Comparison of ENCODE assay signal across 9 mouse cellular contexts in genomic region chr14:17967117-17967726, GRCm38 (mm10).
DNase-seq lines count a peak whose midpoint lies in the region; ATAC-seq and TF ChIP-seq lines count a peak whose summit lies in the region.
"Had no signal": no experiment of that assay in that cellular context is flagged by ENCODE, and none has a peak within 500 bp of the region (broad histone marks: within the 10 kb centered on the region; RNA-seq: fewer than 3 reads in every experiment).

No protein-coding gene starts in this region.

- DNase-seq in B cell, adult 2 months, result peak; percentile 18 to 27
- peak; percentile 34 to 59 for DNase-seq in cerebellum, postnatal 4 days (ENCODE audit: low spot score in 2 of 2)
- peak; percentile 9 for DNase-seq in gastrocnemius, postnatal 25 days
- DNase-seq in kidney, adult 8-10 months, result peak; percentile 31 to 63
- DNase-seq in liver, embryonic 14.5 days (ENCODE audit: low read depth in 3 of 3, low spot score in 3 of 3), result no peak
- DNase-seq in thymus, postnatal 4 days, result peak; percentile 69

- H3K9me3 ChIP-seq in liver, embryonic 14.5 days (ENCODE audit: control insufficient read depth, low read length), result no peaks in the 10 kb centered on the region
- no peaks in the 10 kb centered on the region for H3K9me3 ChIP-seq in neural tube, embryonic 15.5 days (replicated peaks)

- no peaks in the 10 kb centered on the region for H3K4me1 ChIP-seq in liver, embryonic 14.5 days (replicated peaks; ENCODE audit: control insufficient read depth in 2 of 2, insufficient read depth in 2 of 2, low read length in 1 of 2)
- H3K4me1 ChIP-seq in neural tube, embryonic 15.5 days, result no peaks in the 10 kb centered on the region

- H3K4me2 ChIP-seq in liver, embryonic 14.5 days (ENCODE audit: low read depth), result no peak overlapping the region
- H3K4me2 ChIP-seq in neural tube, embryonic 15.5 days, result no peak overlapping the region

- ATAC-seq in activated CD4-positive, CD25-positive, alpha-beta regulatory T cell, adult 4 months, result peak; percentile 83
- no peak for ATAC-seq in liver, embryonic 14.5 days (ENCODE audit: insufficient read depth)
- ATAC-seq in neural tube, embryonic 15.5 days (ENCODE audit: low FRiP score), result peak; percentile 89

- peak; percentile 74 for TF ChIP-seq CTCF in liver, embryonic 14.5 days (IDR thresholded peaks at IDR 0.05; ENCODE audit: low read depth)

- no peaks in the 10 kb centered on the region for H3K27me3 ChIP-seq in liver, embryonic 14.5 days (ENCODE audit: control insufficient read depth, insufficient read depth, low read length)
- no peaks in the 10 kb centered on the region for H3K27me3 ChIP-seq in neural tube, embryonic 15.5 days (replicated peaks)

- no peak overlapping the region for H3K27ac ChIP-seq in liver, embryonic 14.5 days
- no peak overlapping the region for H3K27ac ChIP-seq in neural tube, embryonic 15.5 days (replicated peaks)

- no peak overlapping the region for H3K9ac ChIP-seq in liver, embryonic 14.5 days (replicated peaks)
- H3K9ac ChIP-seq in neural tube, embryonic 15.5 days (replicated peaks), result no peak overlapping the region

- 18% methylated on average over 5 of the region's 5 CpGs for WGBS in liver, embryonic 14.5 days (ENCODE audit: insufficient replicate concordance)
- 33% methylated on average over 5 of the region's 5 CpGs for WGBS in neural tube, embryonic 15.5 days

- H3K4me3 ChIP-seq in liver, embryonic 14.5 days (ENCODE audit: insufficient read depth in 1 of 2, low read depth in 2 of 2, low read length in 2 of 2), result no peak overlapping the region
- no peak overlapping the region for H3K4me3 ChIP-seq in neural tube, embryonic 15.5 days (replicated peaks)
- H3K4me3 ChIP-seq: erythroblast, embryonic 14.5 days had no signal

- no peaks in the 10 kb centered on the region for H3K36me3 ChIP-seq in liver, embryonic 14.5 days (replicated peaks; ENCODE audit: control insufficient read depth, insufficient read depth, low read depth)
- no peaks in the 10 kb centered on the region for H3K36me3 ChIP-seq in neural tube, embryonic 15.5 days

- no peak for TF ChIP-seq EP300 in liver, embryonic 14.5 days (IDR thresholded peaks at IDR 0.05; ENCODE audit: low read depth)

Comparison
In these comparisons a context has a peak if more than half of its experiments do, and no peak if none do; other contexts are left out.
1. DNase-seq: peak in B cell, adult 2 months (2 of 2), cerebellum, postnatal 4 days (2 of 2), gastrocnemius, postnatal 25 days (single experiment), kidney, adult 8-10 months (2 of 2) and thymus, postnatal 4 days (single experiment); none in liver, embryonic 14.5 days (0 of 3).